Mouse (Mus musculus): ENCODE data around the gene Scd1.

Gene Scd1

GRCm38 (mm10) chr19:44365733-44366132, 41.9 kb downstream of the Scd1 start:
- DNase-seq (ENCODE audit: low spot score in 2 of 2) = no peak

GRCm38 (mm10) chr19:44364029-44364428, 43.6 kb downstream of the Scd1 start:
- DNase-seq (ENCODE audit: low spot score in 2 of 2) = no peak

- DNase-seq (ENCODE audit: low spot score in 2 of 2) = peak; percentile 40 to 63
These were observed 44.1 kb downstream of the Scd1 start for GRCm38 (mm10) chr19:44363529-44363928.

- no peak for DNase-seq (ENCODE audit: low spot score in 2 of 2)
These were observed 49.0 kb downstream of the Scd1 start for GRCm38 (mm10) chr19:44358700-44359099.

GRCm38 (mm10) chr19:44351756-44352155, 55.9 kb downstream of the Scd1 start:
- no peak for DNase-seq (ENCODE audit: low spot score in 2 of 2)

- no peak for DNase-seq (ENCODE audit: low spot score in 2 of 2)
These were observed 58.0 kb downstream of the Scd1 start for GRCm38 (mm10) chr19:44349689-44350088.
